26 mouse cellular contexts compared by ENCODE assay signal in the genomic region with DNA sequence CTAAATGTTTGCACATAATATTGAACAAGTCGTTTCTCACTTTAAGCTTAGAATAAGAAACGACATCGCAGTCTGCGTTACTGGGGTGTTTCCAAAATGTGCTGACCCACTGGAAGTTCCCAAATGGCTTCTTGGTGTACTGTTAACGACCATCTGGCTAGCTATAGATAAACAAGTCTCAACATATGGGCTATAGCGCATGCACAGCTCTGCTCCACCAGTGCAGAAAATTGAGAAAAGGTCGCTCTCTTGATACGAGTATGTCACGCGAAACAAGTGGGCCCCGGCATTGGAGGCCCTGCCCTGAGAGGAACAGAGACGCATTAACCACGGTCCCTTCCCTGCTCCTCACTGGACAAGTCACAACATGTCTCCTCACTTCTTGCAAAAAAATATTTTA.
"Had no signal": no experiment of that assay in that cellular context is flagged by ENCODE, and none has a peak within 500 bp of the region (broad histone marks: within the 10 kb centered on the region; RNA-seq: fewer than 3 reads in every experiment).

No protein-coding gene starts in this region.

- H3K27ac ChIP-seq: gastrocnemius, adult 2 months; heart, embryonic 10.5 days; hindbrain, embryonic 10.5 days; hindbrain, embryonic 13.5 days; hindbrain, embryonic 15.5 days; intestine, embryonic 15.5 days; kidney, postnatal 0 days; layer of hippocampus, adult 2 months; limb, embryonic 13.5 days; limb, embryonic 15.5 days; liver, embryonic 12.5 days; liver, embryonic 14.5 days had no signal

- DNase-seq: gastrocnemius, adult 2 months; gastrocnemius, postnatal 10 days; gastrocnemius, postnatal 25 days; heart, adult 18-20 months; heart, postnatal 10 days; heart, postnatal 4 days; kidney, adult 18-20 months; kidney, adult 8-10 months; kidney, postnatal 14 days; kidney, postnatal 4 days; layer of hippocampus, postnatal 36 days; left cerebral cortex, postnatal 4 days had no signal

- ATAC-seq: inflammation-experienced regulatory T-cells, adult 6 months; intestine, embryonic 15.5 days; intestine, postnatal 0 days; liver, embryonic 12.5 days had no signal

- H3K4me3 ChIP-seq: gastrocnemius, adult 2 months; heart, embryonic 10.5 days; heart, embryonic 12.5 days; hindbrain, embryonic 10.5 days; hindbrain, embryonic 13.5 days; hindbrain, embryonic 15.5 days; intestine, embryonic 15.5 days; layer of hippocampus, adult 2 months; limb, embryonic 13.5 days; limb, embryonic 15.5 days; liver, embryonic 12.5 days had no signal

- H3K4me2 ChIP-seq: heart, embryonic 12.5 days; hindbrain, embryonic 13.5 days; hindbrain, embryonic 15.5 days; intestine, embryonic 15.5 days; limb, embryonic 13.5 days; limb, embryonic 15.5 days; liver, embryonic 12.5 days had no signal

- H3K9ac ChIP-seq: heart, embryonic 12.5 days; hindbrain, embryonic 13.5 days; hindbrain, embryonic 15.5 days; intestine, embryonic 15.5 days; limb, embryonic 13.5 days; limb, embryonic 15.5 days; liver, embryonic 12.5 days; liver, embryonic 14.5 days had no signal

- H3K27me3 ChIP-seq: heart, embryonic 12.5 days; hindbrain, embryonic 13.5 days; hindbrain, embryonic 15.5 days; intestine, embryonic 15.5 days; limb, embryonic 13.5 days; limb, embryonic 15.5 days; liver, embryonic 12.5 days had no signal

- H3K9me3 ChIP-seq: heart, embryonic 10.5 days; heart, embryonic 12.5 days; hindbrain, embryonic 10.5 days; hindbrain, embryonic 13.5 days; hindbrain, embryonic 15.5 days; intestine, embryonic 15.5 days; limb, embryonic 13.5 days; limb, embryonic 15.5 days; liver, embryonic 12.5 days had no signal

- H3K4me1 ChIP-seq: heart, embryonic 10.5 days; heart, embryonic 12.5 days; hindbrain, embryonic 10.5 days; hindbrain, embryonic 13.5 days; hindbrain, embryonic 15.5 days; intestine, embryonic 15.5 days; limb, embryonic 13.5 days; limb, embryonic 15.5 days; liver, embryonic 12.5 days had no signal

- H3K36me3 ChIP-seq: heart, embryonic 10.5 days; heart, embryonic 12.5 days; hindbrain, embryonic 10.5 days; hindbrain, embryonic 13.5 days; hindbrain, embryonic 15.5 days; intestine, embryonic 15.5 days; limb, embryonic 13.5 days; limb, embryonic 15.5 days; liver, embryonic 12.5 days had no signal
